Mouse (Mus musculus) liver, adult 2 months (tissue): ENCODE measurements at regions not wholly inside any gene's neighbourhood (a gene's known extent, or its start where the extent isn't known, plus 50 kb on each side); places are given as distances from the start of the nearest gene placed in this dataset.

Experiments used
- DNase-seq: peaks from one replicate; pipeline ENCODE4 v3.0.0-alpha.2; 2011; ENCODE audit warnings: low read depth, low spot score; ENCODE audit errors: extremely low read depth
- H3K27ac ChIP-seq: fragments of 200-500 bp; replicated peaks from 2 replicates; pipeline ENCODE4 v1.5.1; 2012; ENCODE audit warnings: low read depth, mild to moderate bottlenecking, control low read depth, inconsistent platforms, low read length; ENCODE audit not compliant: insufficient read depth
- H3K27me3 ChIP-seq: fragments of 200-500 bp; 2 replicates; pipeline ENCODE4 v1.6.1; 2012; ENCODE audit warnings: mild to moderate bottlenecking, moderate library complexity, low read length, inconsistent platforms; ENCODE audit not compliant: control insufficient read depth, insufficient read depth
- H3K36me3 ChIP-seq: fragments of 200-500 bp; 2 replicates; pipeline ENCODE4 v1.6.1; 2012; ENCODE audit warnings: low read length, inconsistent platforms; ENCODE audit not compliant: control insufficient read depth, insufficient read depth
- H3K4me1 ChIP-seq: fragments of 200-500 bp; 2 replicates; pipeline ENCODE4 v1.6.1; 2011; ENCODE audit warnings: low read length; ENCODE audit not compliant: control insufficient read depth, insufficient read depth
- H3K4me3 ChIP-seq: fragments of 200-500 bp; 2 replicates; pipeline ENCODE4 v1.5.1; 2011; ENCODE audit warnings: low read depth, mild to moderate bottlenecking, control low read depth, low read length, moderate library complexity; ENCODE audit not compliant: insufficient read depth
- H3K79me2 ChIP-seq: fragments of 200-500 bp; 2 replicates; pipeline ENCODE4 v1.6.1; 2012; ENCODE audit warnings: inconsistent platforms, mild to moderate bottlenecking, low read length, moderate library complexity; ENCODE audit not compliant: control insufficient read depth, insufficient read depth
- H3K9ac ChIP-seq: fragments of 200-500 bp; 2 replicates; pipeline ENCODE4 v1.6.1; 2012; ENCODE audit warnings: low read depth, mild to moderate bottlenecking, control low read depth, inconsistent platforms, low read length
- CTCF ChIP-seq: fragments of 200-500 bp; IDR thresholded peaks from 2 replicates; pipeline ENCODE4 v1.5.1; 2011; ENCODE audit warnings: low read depth, low read length, control low read depth
- POLR2A ChIP-seq: fragments of 200-500 bp; IDR thresholded peaks from 2 replicates; pipeline ENCODE4 v1.6.1; 2011; ENCODE audit warnings: low read length, control low read depth; ENCODE audit not compliant: insufficient read depth; ENCODE audit errors: extremely low read depth
- WGBS: fragments of 180-500 bp; shearing (Covaris S2); methylation state at CpG from one replicate; pipeline ENCODE4 v1.1.7; 2018; 5-methylcytosine and 5-hydroxymethylcytosine counted together

DNA sequence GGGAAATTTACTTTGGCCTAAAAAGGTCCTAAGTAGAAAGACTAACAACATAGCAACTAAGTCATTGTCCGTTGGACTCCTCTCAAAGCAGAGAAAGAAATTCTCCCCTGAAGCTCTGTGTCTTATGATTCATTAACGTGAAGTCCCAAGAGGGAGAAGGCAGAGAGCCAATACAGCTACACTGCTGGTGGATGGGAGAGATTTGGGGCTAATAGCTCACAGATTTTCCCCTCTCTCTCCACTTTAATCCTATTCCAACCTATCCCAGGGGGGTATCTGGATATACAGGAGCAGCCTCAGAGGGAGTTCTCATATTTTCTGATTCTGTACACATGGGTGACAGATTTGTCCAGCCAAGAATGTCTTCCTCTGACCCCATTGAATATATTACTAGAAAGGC lies 247.1 kb downstream of the Ipo11 start:
- H3K4me3 ChIP-seq: no peak overlapping the region
- no peak for DNase-seq
- H3K27me3 ChIP-seq: no peaks in the 10 kb centered on the region
- H3K79me2 ChIP-seq: no peaks in the 10 kb centered on the region
- H3K9ac ChIP-seq: no peak overlapping the region
- 67% methylated on average over 2 of the region's 2 CpGs for WGBS
- no peak for TF ChIP-seq POLR2A
- no peak for TF ChIP-seq CTCF
- H3K36me3 ChIP-seq: no peaks in the 10 kb centered on the region
- H3K27ac ChIP-seq: no peak overlapping the region
- no peaks in the 10 kb centered on the region for H3K4me1 ChIP-seq

DNA sequence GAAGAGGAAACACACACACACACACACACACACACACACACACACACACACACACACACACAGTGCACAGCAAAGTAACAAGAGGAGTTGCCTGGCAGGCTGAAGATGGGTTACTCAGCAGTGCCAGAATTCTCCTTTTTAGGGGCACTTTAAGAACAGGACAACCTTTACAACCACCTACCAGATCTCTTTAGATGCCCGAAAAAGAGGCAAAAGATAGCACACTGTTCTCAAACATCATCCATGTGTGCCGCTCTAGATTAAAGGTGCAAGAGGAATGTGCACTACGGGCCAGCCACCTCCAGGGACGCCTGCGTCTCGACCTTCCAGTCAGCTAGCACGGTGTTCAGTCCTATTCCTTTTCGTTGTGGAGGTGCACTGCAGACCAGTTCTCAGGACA lies 247.7 kb downstream of the Ipo11 start:
- TF ChIP-seq CTCF (no peak), POLR2A (no peak)
- H3K4me3 ChIP-seq: no peak overlapping the region
- H3K36me3 ChIP-seq: no peaks in the 10 kb centered on the region
- no peak overlapping the region for H3K9ac ChIP-seq
- no peaks in the 10 kb centered on the region for H3K4me1 ChIP-seq
- DNase-seq: no peak
- no peaks in the 10 kb centered on the region for H3K79me2 ChIP-seq
- no peak overlapping the region for H3K27ac ChIP-seq
- no peaks in the 10 kb centered on the region for H3K27me3 ChIP-seq
- WGBS: 86% methylated on average over 8 of the region's 8 CpGs

DNA sequence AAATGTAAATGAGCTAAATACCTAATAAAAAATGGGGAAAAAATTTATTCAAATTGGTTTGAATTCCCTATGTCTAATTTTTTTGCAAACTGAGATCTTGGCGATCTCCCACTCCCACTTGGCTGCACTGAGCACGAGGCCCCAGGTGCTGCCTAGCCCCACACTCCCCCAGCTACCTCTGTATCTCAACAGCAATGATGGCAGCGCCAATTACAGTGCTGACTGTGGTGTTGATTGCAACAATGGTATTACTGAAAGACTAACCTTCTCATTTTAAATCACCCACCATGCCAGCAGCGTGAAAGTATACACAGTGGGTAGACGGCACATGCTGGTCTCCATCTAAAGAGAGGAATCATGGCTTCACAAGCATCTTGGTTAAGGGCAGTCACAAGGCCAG lies 267.1 kb downstream of the Ipo11 start:
- TF ChIP-seq CTCF: no peak
- no peak for TF ChIP-seq POLR2A
- H3K27ac ChIP-seq: no peak overlapping the region
- H3K9ac ChIP-seq: no peak overlapping the region
- no peaks in the 10 kb centered on the region for H3K4me1 ChIP-seq
- no peak overlapping the region for H3K4me3 ChIP-seq
- no peak for DNase-seq
- 82% methylated on average over 5 of the region's 5 CpGs for WGBS
- H3K79me2 ChIP-seq: no peaks in the 10 kb centered on the region
- H3K27me3 ChIP-seq: no peaks in the 10 kb centered on the region
- H3K36me3 ChIP-seq: no peaks in the 10 kb centered on the region

DNA sequence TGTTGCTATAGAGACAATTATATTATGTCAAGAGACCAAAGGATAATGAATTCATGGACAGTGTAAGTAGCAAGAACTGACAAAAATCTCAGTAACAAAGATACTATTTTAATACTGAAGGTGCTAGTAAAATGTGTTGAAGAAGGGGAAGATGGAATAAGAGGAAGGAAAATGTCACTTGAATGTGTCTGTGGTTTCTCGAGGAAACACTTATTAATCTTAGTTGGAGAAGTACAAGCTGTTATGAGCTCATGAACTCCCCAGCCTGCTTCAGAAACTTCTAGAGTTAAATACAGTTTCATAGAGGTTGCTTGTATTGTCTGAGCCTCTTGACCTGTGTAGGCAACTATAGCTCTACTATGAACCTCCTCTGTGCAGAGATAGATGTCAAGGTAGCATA lies 274.6 kb downstream of the Ipo11 start:
- H3K27ac ChIP-seq: no peak overlapping the region
- no peaks in the 10 kb centered on the region for H3K36me3 ChIP-seq
- TF ChIP-seq POLR2A: no peak
- TF ChIP-seq CTCF: no peak
- H3K9ac ChIP-seq: no peak overlapping the region
- no peaks in the 10 kb centered on the region for H3K79me2 ChIP-seq
- no peak for DNase-seq
- no peak overlapping the region for H3K4me3 ChIP-seq
- no peaks in the 10 kb centered on the region for H3K4me1 ChIP-seq
- 67% methylated on average over 1 of the region's 1 CpGs for WGBS
- no peaks in the 10 kb centered on the region for H3K27me3 ChIP-seq

DNA sequence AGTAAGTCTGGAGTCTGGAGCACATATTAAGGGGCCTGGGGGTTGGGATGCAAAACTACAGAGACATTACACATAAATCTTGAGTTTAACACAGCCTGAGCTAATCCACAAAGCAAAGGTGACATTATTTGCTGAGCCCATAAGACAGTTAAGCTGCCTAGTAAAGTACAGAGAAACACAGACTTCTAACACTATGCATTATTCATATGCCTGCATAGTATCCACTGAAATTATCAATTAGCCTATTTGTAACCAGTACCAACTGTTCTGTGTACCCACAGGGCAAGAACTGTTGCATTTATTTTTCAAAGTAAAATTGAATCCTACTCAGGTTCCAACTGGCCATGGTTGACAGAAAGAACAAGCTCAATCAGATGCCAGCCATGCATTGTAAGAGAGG lies 287.4 kb downstream of the Ipo11 start:
- Histone ChIP-seq H3K79me2 (no peaks in the 10 kb centered on the region), H3K9ac (no peak overlapping the region), H3K27ac (no peak overlapping the region), H3K36me3 (no peaks in the 10 kb centered on the region), H3K4me1 (no peaks in the 10 kb centered on the region), H3K27me3 (no peaks in the 10 kb centered on the region), H3K4me3 (no peak overlapping the region)
- no peak for DNase-seq
- TF ChIP-seq POLR2A: no peak
- TF ChIP-seq CTCF: no peak

DNA sequence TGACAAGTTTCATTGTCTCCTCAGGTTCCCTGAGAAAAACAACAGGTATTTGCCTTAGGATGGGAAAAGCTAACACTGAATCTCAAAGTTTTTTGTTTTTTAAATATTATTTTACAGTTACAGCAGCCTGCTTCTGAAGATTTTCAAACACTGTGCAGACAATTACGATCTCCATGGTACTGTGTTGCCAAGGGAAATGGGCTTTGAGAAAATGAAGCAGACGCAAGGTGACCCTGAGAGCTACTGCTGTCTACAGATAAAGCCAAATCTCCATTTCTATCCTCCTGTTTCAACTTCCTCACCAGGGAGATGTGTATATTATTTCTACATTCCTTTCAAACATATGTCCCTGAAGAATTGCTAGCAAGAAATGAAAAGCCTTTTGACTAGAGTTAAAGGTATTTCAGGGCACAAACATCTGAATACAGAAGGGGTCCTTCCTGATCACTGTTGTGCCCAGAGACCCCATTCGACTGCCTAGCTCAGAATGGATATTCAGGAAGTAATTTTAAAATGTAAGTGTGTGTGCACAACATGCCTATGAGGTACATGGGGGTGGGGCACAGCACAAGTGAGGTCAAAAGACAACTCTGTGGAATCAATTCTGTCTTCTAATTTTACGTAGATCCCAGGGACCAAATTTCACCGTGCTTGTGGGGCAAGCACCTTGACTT lies 293.3 kb downstream of the Ipo11 start:
- Histone ChIP-seq H3K9ac (no peak overlapping the region), H3K36me3 (no peaks in the 10 kb centered on the region), H3K79me2 (no peaks in the 10 kb centered on the region), H3K4me1 (no peaks in the 10 kb centered on the region; the same call in 1 of the 2 replicates), H3K27ac (no peak overlapping the region), H3K4me3 (no peak overlapping the region), H3K27me3 (no peaks in the 10 kb centered on the region)
- DNase-seq: no peak
- 71% methylated on average over 5 of the region's 5 CpGs for WGBS
- TF ChIP-seq CTCF: no peak
- no peak for TF ChIP-seq POLR2A
